Mouse (Mus musculus) limb, embryonic 13.5 days (tissue): ENCODE data around the gene Gstt2. TPM values are rescaled to one million over a fixed set of nuclear protein-coding genes. Genes with fewer than 3 reads are reported as not detected.
A peak's percentile ranks its signal among the peaks of the same experiment; 100 is the strongest.

Source experiments
- ATAC-seq: fragments of 200-750 bp; cut with Nextera tagmentation; 2 replicates; pipeline ENCODE4 v1.8.0; 2017; ENCODE audit warnings: low read depth, moderate number of reproducible peaks, moderate TSS enrichment; ENCODE audit not compliant: low FRiP score
- H3K27ac ChIP-seq: fragments of 300-500 bp; sonication (generic); 2 replicates; pipeline ENCODE4 v1.5.1; 2015; ENCODE audit warnings: inconsistent platforms, mild to moderate bottlenecking, moderate library complexity
- H3K27me3 ChIP-seq: fragments of 300-500 bp; sonication (generic); 2 replicates; pipeline ENCODE4 v1.6.1; 2015; ENCODE audit warnings: mild to moderate bottlenecking, inconsistent platforms
- H3K36me3 ChIP-seq: fragments of 300-500 bp; sonication (generic); 2 replicates; pipeline ENCODE4 v1.6.1; 2015; ENCODE audit warnings: inconsistent platforms, mild to moderate bottlenecking, moderate library complexity
- H3K4me1 ChIP-seq: fragments of 300-500 bp; sonication (generic); 2 replicates; pipeline ENCODE4 v1.6.1; 2015; ENCODE audit warnings: inconsistent platforms
- H3K4me2 ChIP-seq: fragments of 300-500 bp; sonication (generic); replicated peaks from 2 replicates; pipeline ENCODE4 v1.6.1; 2015; ENCODE audit warnings: inconsistent platforms, mild to moderate bottlenecking, moderate library complexity
- H3K4me3 ChIP-seq: fragments of 300-500 bp; sonication (generic); 2 replicates; pipeline ENCODE4 v1.5.1; 2015; ENCODE audit warnings: moderate library complexity, mild to moderate bottlenecking, inconsistent platforms
- H3K9ac ChIP-seq: fragments of 300-500 bp; sonication (generic); 2 replicates; pipeline ENCODE4 v1.6.1; 2015; ENCODE audit warnings: mild to moderate bottlenecking, inconsistent platforms
- H3K9me3 ChIP-seq: fragments of 300-500 bp; sonication (generic); 2 replicates; pipeline ENCODE4 v1.6.1; 2016; ENCODE audit warnings: inconsistent platforms
- WGBS: fragments of 180-500 bp; shearing (Covaris S2); methylation state at CpG from one replicate; pipeline ENCODE4 v1.1.7; 2015; 5-methylcytosine and 5-hydroxymethylcytosine counted together
- polyA plus RNA-seq: library from polyadenylated mRNA; unstranded; fragments of >200 nt; fragmentation: Nextera tagmentation; extraction: Ambion mirVana; gene quantifications from 2 replicates; pipeline ENCODE4 v1.2.1, GENCODE M21; 2015

Gstt2 gene
- 12.7 and 13.8 TPM in 2 replicates for polyA plus RNA-seq

- Histone ChIP-seq H3K36me3 (no peaks in the 10 kb centered on the region), H3K4me2 (peak within 1 kb of the TSS; percentile 76), H3K4me3 (peak within 1 kb of the TSS; percentile 47), H3K9ac (peak within 1 kb of the TSS; percentile 70), H3K9me3 (no peaks in the 10 kb centered on the region), H3K4me1 (peaks cover 39% of the 10 kb centered on the region), H3K27me3 (peaks cover 18% of the 10 kb centered on the region), H3K27ac (peak within 1 kb of the TSS; percentile 86)
- under 1% methylated on average over 21 of the region's 21 CpGs for WGBS
- ATAC-seq, result peak; percentile 92
Measured at GRCm38 (mm10) chr10:75837248-75837759, at the start of gene Gstt2. TSS of gene Gstt2 (minus strand) at chr10:75837424.

- H3K4me3 ChIP-seq, result no peak overlapping the region
- no peaks in the 10 kb centered on the region for H3K27me3 ChIP-seq
- H3K27ac ChIP-seq, result no peak overlapping the region
- WGBS, result 92% methylated on average over 8 of the region's 8 CpGs
- H3K9ac ChIP-seq, result no peak overlapping the region
- H3K9me3 ChIP-seq, result no peaks in the 10 kb centered on the region
- no peaks in the 10 kb centered on the region for H3K36me3 ChIP-seq
- no peak overlapping the region for H3K4me2 ChIP-seq
- peaks cover 23% of the 10 kb centered on the region for H3K4me1 ChIP-seq
- no peak for ATAC-seq
Measured at GRCm38 (mm10) chr10:75884742-75885141, 47.5 kb upstream of the Gstt2 start.

GRCm38 (mm10) chr10:75883232-75883552 lies 46.0 kb upstream of the Gstt2 start:
- Histone ChIP-seq H3K4me2 (peak overlapping the region; percentile 48), H3K9me3 (no peaks in the 10 kb centered on the region), H3K36me3 (no peaks in the 10 kb centered on the region), H3K4me3 (peak overlapping the region; percentile 5; the same call in 1 of the 2 replicates), H3K27me3 (no peaks in the 10 kb centered on the region), H3K9ac (no peak overlapping the region), H3K4me1 (peaks cover 19% of the 10 kb centered on the region), H3K27ac (0 out of 2 replicates have a peak overlapping the region, but pooled peaks have one; percentile 17)
- peak; percentile 66 for ATAC-seq
- under 1% methylated on average over 10 of the region's 10 CpGs for WGBS

- no peak overlapping the region for H3K9ac ChIP-seq
- H3K4me3 ChIP-seq, result peak overlapping the region; percentile 5; the same call in 1 of the 2 replicates
- peak overlapping the region; percentile 17; the same call in 1 of the 2 replicates for H3K27ac ChIP-seq
- no peaks in the 10 kb centered on the region for H3K36me3 ChIP-seq
- H3K4me1 ChIP-seq, result peaks cover 19% of the 10 kb centered on the region
- no peaks in the 10 kb centered on the region for H3K27me3 ChIP-seq
- peak; percentile 68 for ATAC-seq
- no peaks in the 10 kb centered on the region for H3K9me3 ChIP-seq
- WGBS, result 2% methylated on average over 15 of the region's 15 CpGs
- H3K4me2 ChIP-seq, result peak overlapping the region; percentile 48
Measured at GRCm38 (mm10) chr10:75882433-75883231, 45.4 kb upstream of the Gstt2 start.

- H3K27ac ChIP-seq, result peak overlapping the region; percentile 78
- H3K4me2 ChIP-seq, result peak overlapping the region; percentile 23; the same call in 1 of the 2 replicates
- no peaks in the 10 kb centered on the region for H3K27me3 ChIP-seq
- WGBS, result 19% methylated on average over 20 of the region's 20 CpGs
- no peak overlapping the region for H3K4me3 ChIP-seq
- no peak for ATAC-seq
- no peak overlapping the region for H3K9ac ChIP-seq
- peaks cover 19% of the 10 kb centered on the region for H3K4me1 ChIP-seq
- no peaks in the 10 kb centered on the region for H3K36me3 ChIP-seq
- H3K9me3 ChIP-seq, result no peaks in the 10 kb centered on the region
Measured at GRCm38 (mm10) chr10:75881578-75882432, 44.6 kb upstream of the Gstt2 start.

- 0 out of 2 replicates have a peak overlapping the region, but pooled peaks have one; percentile 9 for H3K4me2 ChIP-seq
- peaks cover 19% of the 10 kb centered on the region for H3K4me1 ChIP-seq
- peak overlapping the region; percentile 78 for H3K27ac ChIP-seq
- 44% methylated on average over 6 of the region's 6 CpGs for WGBS
- H3K27me3 ChIP-seq, result no peaks in the 10 kb centered on the region
- no peaks in the 10 kb centered on the region for H3K36me3 ChIP-seq
- no peak for ATAC-seq
- H3K9me3 ChIP-seq, result no peaks in the 10 kb centered on the region
- no peak overlapping the region for H3K4me3 ChIP-seq
- no peak overlapping the region for H3K9ac ChIP-seq
Measured at GRCm38 (mm10) chr10:75880771-75881577, 43.8 kb upstream of the Gstt2 start.

- H3K4me2 ChIP-seq, result no peak overlapping the region
- WGBS, result 91% methylated on average over 10 of the region's 10 CpGs
- ATAC-seq, result no peak
- peak overlapping the region; percentile 72; the same call in 1 of the 2 replicates for H3K27ac ChIP-seq
- H3K9ac ChIP-seq, result no peak overlapping the region
- no peaks in the 10 kb centered on the region for H3K36me3 ChIP-seq
- no peaks in the 10 kb centered on the region for H3K27me3 ChIP-seq
- H3K9me3 ChIP-seq, result no peaks in the 10 kb centered on the region
- H3K4me1 ChIP-seq, result peaks cover 19% of the 10 kb centered on the region
- H3K4me3 ChIP-seq, result no peak overlapping the region
Measured at GRCm38 (mm10) chr10:75880351-75880750, 43.1 kb upstream of the Gstt2 start.

- WGBS, result 87% methylated on average over 3 of the region's 3 CpGs
- H3K36me3 ChIP-seq, result no peaks in the 10 kb centered on the region
- H3K9me3 ChIP-seq, result no peaks in the 10 kb centered on the region
- H3K27me3 ChIP-seq, result no peaks in the 10 kb centered on the region
- no peak overlapping the region for H3K9ac ChIP-seq
- no peak overlapping the region for H3K27ac ChIP-seq
- H3K4me3 ChIP-seq, result no peak overlapping the region
- ATAC-seq, result no peak
- H3K4me1 ChIP-seq, result peaks cover 19% of the 10 kb centered on the region
- H3K4me2 ChIP-seq, result no peak overlapping the region
Measured at GRCm38 (mm10) chr10:75878836-75879235, 41.6 kb upstream of the Gstt2 start.

- Histone ChIP-seq H3K4me1 (peaks cover 10% of the 10 kb centered on the region), H3K4me2 (peak overlapping the region; percentile 69), H3K27ac (no peak overlapping the region), H3K4me3 (peak overlapping the region; percentile 38; the same call in 1 of the 2 replicates), H3K9ac (no peak overlapping the region; the same call in 1 of the 2 replicates), H3K9me3 (no peaks in the 10 kb centered on the region), H3K36me3 (no peaks in the 10 kb centered on the region), H3K27me3 (no peaks in the 10 kb centered on the region)
- WGBS, result 55% methylated on average over 10 of the region's 10 CpGs
- no peak for ATAC-seq
Measured at GRCm38 (mm10) chr10:75873543-75874170, 36.4 kb upstream of the Gstt2 start.

GRCm38 (mm10) chr10:75872915-75873542 lies 35.8 kb upstream of the Gstt2 start:
- no peaks in the 10 kb centered on the region for H3K9me3 ChIP-seq
- peak overlapping the region; percentile 58; the same call in 1 of the 2 replicates for H3K27ac ChIP-seq
- H3K36me3 ChIP-seq, result no peaks in the 10 kb centered on the region
- H3K4me3 ChIP-seq, result peak overlapping the region; percentile 38
- peak; percentile 98 for ATAC-seq
- WGBS, result 3% methylated on average over 11 of the region's 11 CpGs
- H3K27me3 ChIP-seq, result no peaks in the 10 kb centered on the region
- H3K4me2 ChIP-seq, result peak overlapping the region; percentile 69
- H3K4me1 ChIP-seq, result peaks cover 10% of the 10 kb centered on the region
- peak overlapping the region; percentile 58 for H3K9ac ChIP-seq
